Mouse (Mus musculus): ENCODE data around the gene Mid1.

DNA sequence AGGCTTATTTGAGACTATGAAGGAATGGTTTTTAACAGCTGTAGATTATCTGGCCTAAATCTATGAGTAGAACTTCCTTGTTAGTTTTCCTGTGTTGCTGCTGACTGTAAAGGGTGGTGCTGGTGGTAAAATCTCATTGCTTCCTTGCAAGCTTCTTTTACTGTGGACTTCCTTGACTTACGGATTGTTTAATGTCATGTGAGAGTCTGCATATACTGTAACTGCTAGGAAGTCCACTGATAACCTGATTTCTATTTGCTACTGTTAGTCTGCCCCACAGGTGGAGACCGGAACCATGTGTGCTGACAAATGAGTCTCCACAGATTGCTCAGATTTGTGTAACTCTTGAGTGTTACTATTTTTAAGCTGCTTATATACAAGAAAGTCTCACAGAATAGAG, 224.9 kb downstream of the Mid1 start:
- TF ChIP-seq CTCF (conservative IDR thresholded peaks at IDR 0.05; ENCODE audit: insufficient read depth, insufficient read length, low read depth, low read length) (no peak), POLR2A (IDR thresholded peaks at IDR 0.05; ENCODE audit: low read depth, low read length) (no peak)

Data from kidney, adult 2 months (tissue).